Mouse (Mus musculus) kidney, postnatal 25 days (tissue): ENCODE measurements at regions not wholly inside any gene's neighbourhood (a gene's known extent, or its start where the extent isn't known, plus 50 kb on each side); places are given as distances from the start of the nearest gene placed in this dataset.

ENCODE experiments used
- DNase-seq, 2 experiments: peaks; one replicate each; pipeline ENCODE4 v3.0.0; 2021; ENCODE audit warnings: mixed read lengths in 2 of 2

DNA sequence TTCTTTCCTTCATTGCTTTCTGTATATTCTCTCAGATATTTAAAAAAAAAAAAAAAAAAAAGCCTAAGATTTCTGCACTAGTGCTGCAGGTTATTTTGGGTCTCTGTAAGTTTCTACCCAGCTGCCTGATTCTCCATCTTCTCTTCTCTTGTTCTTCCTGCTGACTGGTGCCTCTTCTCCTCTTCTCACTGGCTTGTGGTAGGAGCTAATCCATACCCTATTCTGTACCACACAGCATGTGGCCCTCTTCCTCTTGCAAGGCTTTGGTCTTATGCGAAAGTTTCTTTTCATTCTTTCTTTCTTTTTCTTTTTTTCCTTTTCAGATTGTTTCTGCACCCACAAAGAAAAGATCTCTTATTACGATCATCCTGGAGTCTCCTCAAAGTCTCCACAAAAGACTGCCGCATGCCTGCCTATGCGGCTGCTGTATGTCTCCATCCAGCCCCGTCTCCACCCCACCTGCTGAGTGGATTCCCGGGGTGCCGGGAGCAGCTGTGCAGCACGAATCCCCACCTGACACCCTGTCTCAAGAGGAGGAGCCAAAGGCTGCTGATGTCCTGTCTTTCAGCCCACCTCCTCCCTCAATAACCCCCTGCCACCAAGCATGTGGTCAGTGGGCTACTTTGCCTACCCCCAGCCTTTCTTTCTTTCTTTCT, 66.3 kb downstream of the Ythdf1 start:
- no peak for DNase-seq

DNA sequence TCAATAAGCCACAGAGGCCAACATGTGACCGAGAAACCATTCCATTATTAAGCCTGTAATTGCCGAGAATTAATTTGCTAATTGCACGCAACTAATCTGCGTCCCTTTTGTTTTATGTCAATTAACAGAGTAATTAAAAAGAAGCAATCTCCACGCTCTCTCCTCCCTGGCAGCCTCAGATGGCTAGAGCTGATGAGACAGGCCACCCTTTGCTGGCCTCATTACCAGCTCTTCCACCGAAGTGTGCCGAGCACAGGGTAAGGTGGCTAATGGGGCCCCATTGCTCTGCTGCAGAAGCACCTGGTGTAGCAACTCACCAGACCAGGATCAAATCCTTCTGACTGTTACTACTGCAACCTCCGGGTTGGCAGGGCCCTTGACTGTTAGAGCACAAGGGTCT, 70.8 kb upstream of the Bhlhe23 start:
- no peak for DNase-seq

DNA sequence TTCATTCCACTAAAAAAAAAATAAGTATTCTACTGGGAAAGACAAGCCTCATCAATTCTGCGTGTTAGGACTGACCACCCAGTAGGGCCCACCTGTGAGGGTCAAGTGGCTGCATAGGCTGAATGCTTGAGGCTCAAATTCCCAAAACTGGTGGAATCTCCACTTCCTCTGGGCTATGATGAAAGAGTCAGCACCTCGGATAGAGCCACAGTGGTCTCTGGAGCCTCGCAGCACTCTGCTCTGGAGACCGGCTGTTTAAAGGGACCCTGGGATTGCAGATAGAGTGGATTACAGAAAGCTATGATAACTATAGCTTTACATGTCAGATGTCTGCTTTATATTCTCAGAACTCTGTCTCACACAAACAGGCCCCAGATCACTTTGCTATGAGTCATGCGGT, 68.3 kb upstream of the Bhlhe23 start:
- no peak for DNase-seq

DNA sequence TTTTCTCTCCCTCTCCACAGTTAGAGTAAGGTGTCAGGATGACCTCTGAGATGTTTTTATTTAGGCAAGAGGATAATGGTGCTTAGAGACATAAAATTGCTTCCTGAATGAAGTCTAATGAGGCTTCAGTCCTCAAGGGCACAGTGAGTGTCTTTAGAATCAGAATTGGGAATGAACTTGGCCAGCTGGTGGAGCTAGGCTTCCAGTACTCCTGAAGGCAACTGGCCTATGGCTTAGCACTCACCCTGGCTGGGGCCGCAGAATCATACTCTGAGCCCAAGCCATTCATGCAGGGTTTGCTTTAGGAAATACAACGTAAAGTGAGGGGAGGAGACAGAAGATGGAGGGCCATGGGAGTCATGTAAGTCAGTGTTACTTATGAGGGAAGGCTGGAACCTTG, 67.0 kb upstream of the Bhlhe23 start:
- DNase-seq = no peak

DNA sequence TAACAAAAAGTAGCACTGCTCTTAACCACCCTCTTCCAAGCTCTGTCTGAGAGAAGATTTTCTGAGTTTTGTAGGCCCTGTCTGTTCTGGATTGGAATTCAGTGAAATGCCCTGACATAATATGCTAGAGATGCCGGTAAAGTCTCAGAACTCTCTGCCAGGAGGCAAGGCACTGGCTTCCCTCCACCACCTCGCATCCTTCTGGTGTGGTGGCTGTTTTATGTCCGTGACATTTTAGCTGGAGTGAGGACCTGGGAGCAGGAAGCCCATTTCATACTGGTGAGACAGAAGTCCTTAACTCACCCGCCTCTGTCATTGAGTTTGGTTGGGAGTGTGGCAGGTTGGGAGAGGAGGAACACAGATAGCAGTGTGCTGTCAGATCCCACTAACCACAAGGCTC, 62.4 kb upstream of the Bhlhe23 start:
- DNase-seq = no peak

DNA sequence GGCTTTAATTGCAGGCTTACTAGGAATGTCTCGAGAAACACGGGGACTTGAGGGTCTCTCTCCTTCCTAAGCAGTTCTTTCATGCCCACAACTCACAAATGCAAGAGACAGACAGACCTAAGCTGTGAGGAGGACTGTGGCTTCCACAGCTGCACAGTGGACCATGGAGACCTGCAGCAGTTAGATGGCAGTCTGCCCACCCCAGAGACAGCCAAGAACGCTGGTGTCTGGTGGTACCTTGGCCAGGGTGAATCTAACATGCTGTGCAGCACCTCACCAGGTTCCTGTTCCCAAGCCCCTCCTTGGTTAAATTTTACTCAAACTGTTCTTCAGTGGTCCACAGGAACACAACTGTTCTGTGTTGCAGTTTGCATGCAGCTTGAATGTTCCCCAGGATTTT, 61.3 kb upstream of the Bhlhe23 start:
- peak; percentile 79 to 83 for DNase-seq

DNA sequence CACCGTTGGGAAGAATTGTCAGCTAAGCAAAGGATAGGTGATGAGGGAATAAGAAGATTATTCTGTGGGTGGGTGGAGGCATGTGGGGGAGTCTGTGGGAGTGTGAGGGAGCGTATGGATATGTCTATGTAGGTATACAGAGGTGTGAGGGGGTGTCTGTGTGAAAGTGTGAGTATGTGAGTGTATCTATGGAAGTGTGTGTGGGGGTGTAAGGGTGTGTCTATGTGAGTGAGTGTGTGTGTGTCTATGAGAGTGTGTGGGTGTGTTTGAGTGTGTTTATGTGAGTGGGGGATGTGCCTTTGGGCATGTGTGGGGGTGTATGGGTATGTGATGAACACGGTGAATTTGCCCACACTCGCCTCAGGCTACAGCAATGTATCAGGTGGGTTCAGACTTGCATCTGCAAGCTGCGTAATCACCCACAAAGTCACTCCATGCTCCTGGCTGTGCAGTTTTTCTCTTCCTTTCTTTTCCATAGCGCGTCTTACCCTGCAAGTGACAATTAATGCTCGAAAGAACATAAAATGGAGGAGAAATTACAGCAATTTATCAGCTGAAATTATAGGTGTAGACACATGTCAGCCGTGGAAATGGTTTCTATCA, 60.7 kb upstream of the Bhlhe23 start:
- no peak for DNase-seq

DNA sequence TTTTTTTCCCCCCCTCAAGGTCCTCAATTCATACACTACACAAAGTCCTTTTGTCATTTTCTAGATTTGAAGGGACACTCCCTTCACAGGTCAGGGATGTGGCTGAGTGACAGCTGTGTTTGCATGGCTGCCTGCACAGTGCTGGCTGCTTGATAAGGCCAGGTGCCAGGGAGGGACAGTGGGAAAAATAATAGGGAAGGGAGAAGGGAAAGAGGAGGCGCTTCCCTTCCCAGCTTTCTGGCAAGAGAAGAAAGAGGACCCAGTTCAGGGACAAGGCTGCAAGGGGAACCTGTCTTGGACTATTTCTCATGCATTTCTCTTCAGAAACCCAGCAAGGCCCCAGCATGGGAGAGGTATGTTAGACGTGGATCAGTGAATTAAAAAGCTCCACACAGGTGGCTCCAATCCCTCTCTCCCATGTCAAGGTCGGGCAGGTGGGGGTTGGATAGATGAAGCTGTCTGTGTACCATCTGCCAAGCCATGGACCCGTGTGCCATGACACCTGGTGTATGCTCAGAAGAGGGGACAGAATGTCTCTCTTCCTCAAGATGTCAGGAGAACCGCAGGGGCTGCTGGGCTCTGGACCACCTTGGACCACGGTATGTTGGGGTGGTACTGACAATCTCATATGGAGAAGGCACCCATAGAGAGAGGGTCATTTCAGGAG, 59.4 kb upstream of the Bhlhe23 start:
- no peak for DNase-seq

DNA sequence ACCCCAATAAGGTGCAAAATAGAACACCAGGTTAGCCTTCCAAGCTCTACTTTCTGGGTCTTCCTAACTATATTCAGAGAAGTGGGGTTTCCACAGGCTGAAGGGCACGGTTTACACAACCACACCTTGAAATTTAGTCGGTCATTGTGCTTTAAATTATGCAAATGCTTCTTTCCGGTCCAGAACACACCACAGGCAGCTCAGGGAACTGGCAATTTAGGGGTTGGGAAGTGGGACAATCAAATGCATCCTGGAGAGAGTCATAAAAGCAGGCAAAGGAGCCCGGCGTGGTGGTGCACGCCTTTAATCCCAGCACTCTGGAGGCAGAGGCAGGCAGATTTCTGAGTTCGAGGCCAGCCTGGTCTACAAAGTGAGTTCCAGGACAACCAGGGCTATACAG, 56.0 kb upstream of the Bhlhe23 start:
- DNase-seq = no peak

DNA sequence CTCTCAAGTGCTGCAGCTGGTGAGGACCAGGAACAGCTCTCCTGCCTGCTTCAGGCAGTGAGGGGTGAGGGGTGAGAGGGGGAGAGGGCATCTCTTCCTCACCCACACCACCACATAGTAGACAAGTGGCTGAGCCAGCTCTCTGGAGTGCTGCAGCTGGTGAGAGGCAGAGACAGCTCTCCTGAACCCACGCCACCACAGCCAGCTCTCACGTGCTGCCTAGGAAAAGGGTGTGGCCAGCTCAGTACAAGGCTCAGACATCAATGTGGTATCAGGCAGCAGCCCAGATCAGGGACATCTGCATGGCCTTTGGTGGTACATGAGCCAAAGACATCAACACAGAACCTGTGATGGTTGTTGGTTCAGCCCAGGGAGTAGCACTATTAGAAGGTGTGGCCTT, 53.9 kb upstream of the Bhlhe23 start:
- DNase-seq = no peak

DNA sequence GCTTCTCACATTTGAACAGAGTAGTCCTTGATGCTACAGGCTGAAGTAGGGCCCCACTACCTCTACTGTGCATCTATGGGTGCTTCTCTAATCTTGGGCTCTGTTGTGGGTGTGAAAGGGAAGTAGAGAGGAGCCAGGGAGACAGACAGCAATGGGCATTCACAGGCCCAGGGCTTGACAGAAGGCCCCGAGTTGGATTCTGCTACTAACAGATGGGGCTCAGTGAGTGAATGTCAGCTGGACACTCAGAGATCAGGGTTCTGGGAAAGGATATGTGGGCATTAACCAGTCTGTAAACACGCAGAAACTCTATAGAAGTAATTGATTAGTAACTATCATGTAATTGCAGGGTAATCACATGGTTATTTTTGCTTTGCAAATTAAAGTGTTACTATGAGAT, 51.4 kb upstream of the Bhlhe23 start:
- DNase-seq = no peak

DNA sequence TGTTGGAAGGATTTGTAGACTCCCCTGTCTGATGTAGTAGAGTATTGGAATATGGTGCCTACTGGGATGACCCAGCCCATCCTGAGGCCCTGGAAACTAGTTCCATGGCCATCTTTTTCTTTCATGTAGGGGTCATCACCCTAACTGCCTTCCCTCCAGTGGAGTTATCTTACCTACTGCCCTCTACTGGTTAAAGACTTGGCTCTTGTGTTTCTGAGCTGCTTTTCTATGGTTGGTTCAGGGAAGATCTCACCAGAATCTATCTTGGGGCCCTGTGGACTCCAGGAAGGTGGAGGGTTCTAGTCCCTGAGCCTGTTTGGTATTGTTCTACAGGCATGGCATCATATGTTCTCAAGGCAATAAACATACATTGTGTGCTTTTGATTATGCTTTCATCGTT, 50.0 kb upstream of the Bhlhe23 start:
- DNase-seq = no peak
